Mouse (Mus musculus) neural tube, embryonic 12.5 days (tissue): ENCODE data around the gene Pex11a. TPM values are rescaled to one million over a fixed set of nuclear protein-coding genes. Genes with fewer than 3 reads are reported as not detected.

Experiments
- ATAC-seq: fragments of 200-750 bp; cut with Nextera tagmentation; 2 replicates; pipeline ENCODE4 v1.8.0; 2017; ENCODE audit warnings: low read depth, mild to moderate bottlenecking, moderate TSS enrichment, moderate library complexity; ENCODE audit not compliant: low FRiP score
- H3K27ac ChIP-seq: fragments of 300-500 bp; sonication (generic); 2 replicates; pipeline ENCODE4 v1.5.1; 2016
- H3K27me3 ChIP-seq: fragments of 300-500 bp; sonication (generic); replicated peaks from 2 replicates; pipeline ENCODE4 v1.6.1; 2016; ENCODE audit warnings: mild to moderate bottlenecking
- H3K36me3 ChIP-seq: fragments of 300-500 bp; sonication (generic); 2 replicates; pipeline ENCODE4 v1.6.1; 2016; ENCODE audit warnings: mild to moderate bottlenecking
- H3K4me1 ChIP-seq: fragments of 300-500 bp; sonication (generic); 2 replicates; pipeline ENCODE4 v1.6.1; 2016
- H3K4me2 ChIP-seq: fragments of 300-500 bp; sonication (generic); replicated peaks from 2 replicates; pipeline ENCODE4 v1.6.1; 2016; ENCODE audit warnings: mild to moderate bottlenecking
- H3K4me3 ChIP-seq: fragments of 300-500 bp; sonication (generic); 2 replicates; pipeline ENCODE4 v1.5.1; 2016
- H3K9ac ChIP-seq: fragments of 300-500 bp; sonication (generic); 2 replicates; pipeline ENCODE4 v1.6.1; 2016; ENCODE audit warnings: mild to moderate bottlenecking
- H3K9me3 ChIP-seq: fragments of 300-500 bp; sonication (generic); 2 replicates; pipeline ENCODE4 v1.6.1; 2016; ENCODE audit warnings: mild to moderate bottlenecking
- WGBS: fragments of 180-500 bp; shearing (Covaris S2); methylation state at CpG from one replicate; pipeline ENCODE4 v1.1.7; 2016; 5-methylcytosine and 5-hydroxymethylcytosine counted together
- polyA plus RNA-seq: library from polyadenylated mRNA; unstranded; fragments of >200 nt; fragmentation: Nextera tagmentation; extraction: Ambion mirVana; gene quantifications from 2 replicates; pipeline ENCODE4 v1.2.1, GENCODE M21; 2016

The Pex11a gene
- polyA plus RNA-seq, 1 experiment from 2014 or later: 11.5 TPM

DNA sequence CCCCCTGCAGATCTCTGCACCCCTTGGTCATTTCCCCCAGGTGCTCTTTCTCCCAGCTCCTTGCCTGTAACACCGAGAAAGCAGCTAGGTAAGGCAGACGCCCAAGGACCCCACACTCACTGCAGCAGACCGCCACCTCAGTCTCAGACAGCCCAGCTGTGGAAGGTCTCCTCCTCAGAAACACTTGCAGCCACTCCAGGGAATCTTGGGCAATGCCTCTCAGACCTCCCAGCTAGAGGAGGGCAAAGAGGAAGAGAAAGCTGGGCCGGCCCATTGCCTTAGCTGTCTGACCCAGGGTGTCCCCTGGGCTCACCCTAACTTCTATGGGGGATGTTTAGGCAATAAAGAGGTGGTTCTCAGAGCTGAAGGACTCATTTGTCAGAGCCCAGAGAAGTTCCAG, 10.3 kb downstream of the Pex11a start, which contains the start of gene Plin1:
Gene Plin1 (minus strand): TSS at position 282 of the 400 bp plus-strand sequence.
- 60% methylated on average over 4 of the region's 4 CpGs for WGBS
- Histone ChIP-seq H3K4me3 (no peak within 1 kb of the TSS), H3K4me2 (no peak within 1 kb of the TSS), H3K27ac (no peak within 1 kb of the TSS), H3K4me1 (no peaks in the 10 kb centered on the region), H3K36me3 (peaks cover 11% of the 10 kb centered on the region; the same call in 1 of the 2 replicates), H3K27me3 (no peaks in the 10 kb centered on the region), H3K9me3 (no peaks in the 10 kb centered on the region), H3K9ac (no peak within 1 kb of the TSS)
- no peak for ATAC-seq

DNA sequence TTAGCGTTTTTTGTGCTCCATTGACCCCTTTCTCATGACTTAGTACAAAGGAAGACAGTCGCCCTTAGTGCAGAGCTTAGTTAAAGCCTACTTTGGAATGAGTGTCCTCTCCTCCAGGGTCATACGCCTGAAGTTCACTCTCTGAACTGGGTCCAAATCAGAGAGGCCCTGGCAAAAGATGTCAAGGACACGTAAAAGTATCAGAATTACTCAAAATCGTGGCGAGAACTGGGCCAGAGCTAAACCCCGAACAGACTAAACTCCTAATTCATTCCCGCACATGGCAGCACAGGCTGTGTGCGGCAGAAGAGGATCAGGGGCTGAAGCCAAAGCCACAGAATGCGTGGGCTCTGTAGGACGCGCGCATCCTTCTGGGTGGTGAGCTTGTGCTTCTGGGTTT, 11.5 kb downstream of the Pex11a start:
- Histone ChIP-seq H3K36me3 (0 out of 2 replicates have a peak, but pooled peaks cover 4% of the 10 kb centered on the region), H3K27ac (no peak overlapping the region), H3K4me3 (no peak overlapping the region), H3K9me3 (no peaks in the 10 kb centered on the region), H3K4me1 (no peaks in the 10 kb centered on the region), H3K9ac (no peak overlapping the region), H3K27me3 (no peaks in the 10 kb centered on the region), H3K4me2 (no peak overlapping the region)
- no peak for ATAC-seq
- WGBS: 81% methylated on average over 13 of the region's 13 CpGs

- 68% methylated on average over 11 of the region's 11 CpGs for WGBS
Observed at GRCm38 (mm10) chr7:79729743-79730370, 13.1 kb downstream of the Pex11a start.

DNA sequence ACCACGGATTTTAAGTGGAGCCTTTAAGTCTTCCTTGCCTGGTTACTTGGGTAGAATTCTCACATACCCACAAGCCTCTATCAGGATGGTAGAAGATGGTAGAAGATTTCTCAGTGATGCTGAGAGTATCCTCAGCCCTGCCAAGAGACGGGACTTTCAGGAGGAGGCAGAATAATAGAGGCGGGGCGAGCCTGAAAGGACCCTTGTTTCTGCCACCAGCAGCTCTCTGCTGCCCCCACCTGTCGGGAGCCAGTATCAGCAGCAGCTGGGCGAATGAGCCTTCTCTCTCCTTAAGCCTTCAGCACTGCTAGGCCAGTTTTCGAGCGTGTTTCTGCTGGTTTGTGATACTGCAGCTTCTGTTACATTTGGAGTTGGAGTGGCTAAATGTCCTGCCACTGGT, 13.8 kb downstream of the Pex11a start:
- WGBS: 9% methylated on average over 8 of the region's 8 CpGs
- ATAC-seq: peak; percentile 62

More at GRCm38 (mm10) chr7:79729743-79730370, 13.1 kb downstream of the Pex11a start:
- Histone ChIP-seq H3K9ac (no peak overlapping the region), H3K27me3 (no peaks in the 10 kb centered on the region; the same call in 1 of the 2 replicates), H3K9me3 (no peaks in the 10 kb centered on the region), H3K4me2 (no peak overlapping the region), H3K36me3 (0 out of 2 replicates have a peak, but pooled peaks cover 4% of the 10 kb centered on the region), H3K4me3 (no peak overlapping the region), H3K4me1 (no peaks in the 10 kb centered on the region), H3K27ac (no peak overlapping the region)
- 0 out of 2 replicates have a peak, but pooled peaks have one; percentile 26 for ATAC-seq

DNA sequence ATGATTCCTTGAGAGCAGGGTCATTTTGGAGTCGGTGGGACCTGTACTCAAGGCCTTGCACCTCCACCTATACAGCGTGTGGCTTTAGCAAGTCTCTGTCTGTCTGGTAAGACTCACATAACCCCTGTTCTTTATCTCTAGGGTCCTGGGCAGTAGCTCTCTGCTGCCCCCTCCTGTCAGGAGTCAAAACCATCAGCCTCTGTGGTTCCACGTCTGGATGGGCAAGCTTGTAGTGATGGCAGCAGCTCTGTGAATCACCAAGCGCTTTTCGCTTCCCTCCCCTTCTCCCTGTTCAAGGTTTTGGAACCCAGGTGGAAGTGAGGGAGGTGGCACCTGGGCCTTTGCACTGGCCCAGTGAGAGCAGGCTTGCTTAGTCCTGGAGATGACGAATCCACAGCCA, 14.7 kb downstream of the Pex11a start:
- no peak overlapping the region for H3K4me3 ChIP-seq
- no peaks in the 10 kb centered on the region for H3K4me1 ChIP-seq
- H3K36me3 ChIP-seq: no peaks in the 10 kb centered on the region
- no peak overlapping the region for H3K27ac ChIP-seq
- no peak overlapping the region for H3K4me2 ChIP-seq
- 26% methylated on average over 6 of the region's 6 CpGs for WGBS
- peak; percentile 54; the same call in 1 of the 2 replicates for ATAC-seq
- no peaks in the 10 kb centered on the region for H3K9me3 ChIP-seq
- no peak overlapping the region for H3K9ac ChIP-seq
- peaks cover 7% of the 10 kb centered on the region for H3K27me3 ChIP-seq

More for the DNA sequence above, 13.8 kb downstream of the Pex11a start:
- no peaks in the 10 kb centered on the region for H3K4me1 ChIP-seq
- no peaks in the 10 kb centered on the region for H3K9me3 ChIP-seq
- no peak overlapping the region for H3K9ac ChIP-seq
- no peaks in the 10 kb centered on the region; the same call in 1 of the 2 replicates for H3K27me3 ChIP-seq
- H3K27ac ChIP-seq: no peak overlapping the region
- H3K4me2 ChIP-seq: no peak overlapping the region
- H3K36me3 ChIP-seq: no peaks in the 10 kb centered on the region
- H3K4me3 ChIP-seq: no peak overlapping the region

GRCm38 (mm10) chr7:79727091-79727490, 15.8 kb downstream of the Pex11a start:
- H3K36me3 ChIP-seq: no peaks in the 10 kb centered on the region
- no peak overlapping the region for H3K27ac ChIP-seq
- ATAC-seq: 0 out of 2 replicates have a peak, but pooled peaks have one; percentile 21
- no peaks in the 10 kb centered on the region for H3K9me3 ChIP-seq
- H3K4me3 ChIP-seq: no peak overlapping the region
- 15% methylated on average over 2 of the region's 2 CpGs for WGBS
- H3K9ac ChIP-seq: no peak overlapping the region
- H3K4me2 ChIP-seq: no peak overlapping the region
- peaks cover 18% of the 10 kb centered on the region for H3K27me3 ChIP-seq
- peaks cover under 1% of the 10 kb centered on the region; the same call in 1 of the 2 replicates for H3K4me1 ChIP-seq

DNA sequence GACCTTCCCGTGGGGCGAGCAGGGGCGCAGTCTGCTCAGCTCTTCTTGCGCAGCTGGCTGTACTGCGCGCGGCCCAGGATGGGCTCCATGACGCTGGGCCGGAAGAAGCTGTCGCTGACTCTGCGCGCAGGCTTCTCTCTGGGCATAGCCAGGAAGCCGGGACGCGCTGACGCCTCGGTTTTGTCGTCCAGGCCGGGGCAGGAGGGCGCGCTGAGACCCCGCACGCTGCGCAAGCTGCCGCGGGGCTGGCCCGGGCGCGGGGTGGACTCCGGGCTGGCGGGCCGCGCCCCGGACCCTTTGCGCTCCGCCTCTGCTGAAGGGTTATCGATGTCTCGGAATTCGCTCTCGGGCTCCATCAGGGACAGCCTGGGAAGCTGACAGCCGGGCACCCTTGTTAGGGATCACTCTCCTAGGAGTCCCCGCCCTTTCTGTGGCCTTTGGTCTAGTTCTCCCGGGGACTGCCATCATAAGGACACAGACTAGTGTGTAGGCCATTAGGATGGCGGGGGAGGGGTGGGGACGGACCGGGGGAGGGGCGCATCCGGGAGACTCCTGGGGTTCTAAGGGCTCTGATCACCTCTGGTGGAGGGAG, 21.4 kb downstream of the Pex11a start:
- H3K4me2 ChIP-seq: peak overlapping the region; percentile 85
- H3K9me3 ChIP-seq: no peaks in the 10 kb centered on the region
- peaks cover 32% of the 10 kb centered on the region for H3K27me3 ChIP-seq
- no peak overlapping the region for H3K27ac ChIP-seq
- peak overlapping the region; percentile 57 for H3K4me3 ChIP-seq
- H3K9ac ChIP-seq: peak overlapping the region; percentile 69
- H3K36me3 ChIP-seq: no peaks in the 10 kb centered on the region
- H3K4me1 ChIP-seq: peaks cover 5% of the 10 kb centered on the region
- ATAC-seq: peak; percentile 73
- under 1% methylated on average over 48 of the region's 48 CpGs for WGBS

GRCm38 (mm10) chr7:79715187-79715981, 27.5 kb downstream of the Pex11a start, which contains the start of gene Kif7:
Gene Kif7 (minus strand): TSS chr7:79715720.
- Histone ChIP-seq H3K4me3 (peak within 1 kb of the TSS; percentile 59), H3K9me3 (no peaks in the 10 kb centered on the region), H3K27ac (no peak within 1 kb of the TSS), H3K9ac (peak within 1 kb of the TSS; percentile 53), H3K4me2 (peak within 1 kb of the TSS; percentile 77), H3K27me3 (peaks cover 14% of the 10 kb centered on the region), H3K4me1 (peaks cover 17% of the 10 kb centered on the region), H3K36me3 (no peaks in the 10 kb centered on the region)
- 1% methylated on average over 44 of the region's 55 CpGs for WGBS
- peak; percentile 86 for ATAC-seq

- no peak for ATAC-seq
- 28% methylated on average over 17 of the region's 17 CpGs for WGBS
Observed at GRCm38 (mm10) chr7:79710831-79711230, 32.1 kb downstream of the Pex11a start.

GRCm38 (mm10) chr7:79710130-79710607, 32.8 kb downstream of the Pex11a start:
- Histone ChIP-seq H3K4me1 (peaks cover 22% of the 10 kb centered on the region), H3K9me3 (no peaks in the 10 kb centered on the region), H3K9ac (peak overlapping the region; percentile 33; the same call in 1 of the 2 replicates), H3K36me3 (peaks cover 23% of the 10 kb centered on the region), H3K4me2 (peak overlapping the region; percentile 75), H3K27me3 (peaks cover 10% of the 10 kb centered on the region), H3K4me3 (peak overlapping the region; percentile 39), H3K27ac (no peak overlapping the region)
- ATAC-seq: peak; percentile 79
- WGBS: under 1% methylated on average over 55 of the region's 55 CpGs

More at GRCm38 (mm10) chr7:79710831-79711230, 32.1 kb downstream of the Pex11a start:
- Histone ChIP-seq H3K27me3 (peaks cover 10% of the 10 kb centered on the region), H3K9ac (peak overlapping the region; percentile 33; the same call in 1 of the 2 replicates), H3K36me3 (peaks cover 23% of the 10 kb centered on the region), H3K4me2 (peak overlapping the region; percentile 75), H3K4me3 (peak overlapping the region; percentile 39; the same call in 1 of the 2 replicates), H3K9me3 (no peaks in the 10 kb centered on the region), H3K27ac (no peak overlapping the region; the same call in 1 of the 2 replicates), H3K4me1 (peaks cover 25% of the 10 kb centered on the region)

- Histone ChIP-seq H3K4me3 (no peak overlapping the region), H3K27me3 (no peaks in the 10 kb centered on the region), H3K4me1 (peaks cover 7% of the 10 kb centered on the region; the same call in 1 of the 2 replicates), H3K4me2 (no peak overlapping the region), H3K36me3 (peaks cover 58% of the 10 kb centered on the region), H3K9ac (no peak overlapping the region), H3K9me3 (no peaks in the 10 kb centered on the region), H3K27ac (no peak overlapping the region)
- no peak for ATAC-seq
- 91% methylated on average over 5 of the region's 5 CpGs for WGBS
Observed at GRCm38 (mm10) chr7:79705210-79705609, 37.7 kb downstream of the Pex11a start.
